Mouse (Mus musculus) splenic B cell, adult 2 months (primary cell): Measurements from ENCODE around the gene Steap1.
A peak's percentile ranks its signal among the peaks of the same experiment; 100 is the strongest.

Experiments used
- DNase-seq: peaks from one replicate; pipeline ENCODE4 v3.0.0-alpha.2; 2011; ENCODE audit warnings: low read depth, low spot score
- H3K27me3 ChIP-seq: 2 replicates; pipeline ENCODE4 v1.6.1; 2012; ENCODE audit warnings: mild to moderate bottlenecking, low read length, moderate library complexity, mixed read lengths; ENCODE audit not compliant: control insufficient read depth, poor library complexity, insufficient read depth, severe bottlenecking
- H3K36me3 ChIP-seq: 2 replicates; pipeline ENCODE4 v1.6.1; 2012; ENCODE audit warnings: mild to moderate bottlenecking, low read length, moderate library complexity, mixed read lengths; ENCODE audit not compliant: control insufficient read depth, poor library complexity, insufficient read depth, severe bottlenecking

Steap1 gene

GRCm38 (mm10) chr5:5748866-5749682, at the start of gene Steap1:
TSS of gene Steap1 (minus strand) at chr5:5749326.
- peak; percentile 21 for DNase-seq
- Histone ChIP-seq H3K36me3 (no peaks in the 10 kb centered on the region), H3K27me3 (0 out of 2 replicates have a peak, but pooled peaks cover 2% of the 10 kb centered on the region)

GRCm38 (mm10) chr5:5787106-5787505, 38.0 kb upstream of the Steap1 start:
- DNase-seq, result no peak
- Histone ChIP-seq H3K27me3 (no peaks in the 10 kb centered on the region), H3K36me3 (no peaks in the 10 kb centered on the region)

- DNase-seq, result no peak
- H3K36me3 ChIP-seq, result no peaks in the 10 kb centered on the region
- H3K27me3 ChIP-seq, result no peaks in the 10 kb centered on the region
Measured at GRCm38 (mm10) chr5:5756392-5757019, 7.4 kb upstream of the Steap1 start.

- Histone ChIP-seq H3K36me3 (no peaks in the 10 kb centered on the region), H3K27me3 (no peaks in the 10 kb centered on the region)
- peak; percentile 42 for DNase-seq
Measured at GRCm38 (mm10) chr5:5755039-5755438, 5.9 kb upstream of the Steap1 start.

- Histone ChIP-seq H3K36me3 (no peaks in the 10 kb centered on the region), H3K27me3 (0 out of 2 replicates have a peak, but pooled peaks cover 2% of the 10 kb centered on the region)
- no peak for DNase-seq
Measured at GRCm38 (mm10) chr5:5749772-5750222, 671 bp upstream of the Steap1 start.

GRCm38 (mm10) chr5:5734445-5734844, 14.7 kb downstream of the Steap1 start:
- Histone ChIP-seq H3K27me3 (no peaks in the 10 kb centered on the region), H3K36me3 (no peaks in the 10 kb centered on the region)
- DNase-seq, result no peak

GRCm38 (mm10) chr5:5732858-5733257, 16.3 kb downstream of the Steap1 start:
- no peaks in the 10 kb centered on the region for H3K36me3 ChIP-seq
- no peak for DNase-seq
- no peaks in the 10 kb centered on the region for H3K27me3 ChIP-seq

- no peak for DNase-seq
- H3K27me3 ChIP-seq, result no peaks in the 10 kb centered on the region
- H3K36me3 ChIP-seq, result no peaks in the 10 kb centered on the region
Measured at GRCm38 (mm10) chr5:5732208-5732607, 16.9 kb downstream of the Steap1 start.

GRCm38 (mm10) chr5:5729904-5730303, 19.2 kb downstream of the Steap1 start:
- no peak for DNase-seq
- no peaks in the 10 kb centered on the region for H3K36me3 ChIP-seq
- H3K27me3 ChIP-seq, result no peaks in the 10 kb centered on the region

GRCm38 (mm10) chr5:5722217-5722616, 26.9 kb downstream of the Steap1 start:
- no peak for DNase-seq
- H3K36me3 ChIP-seq, result no peaks in the 10 kb centered on the region
- no peaks in the 10 kb centered on the region for H3K27me3 ChIP-seq

GRCm38 (mm10) chr5:5711032-5711431, 38.1 kb downstream of the Steap1 start:
- DNase-seq, result no peak
- H3K27me3 ChIP-seq, result no peaks in the 10 kb centered on the region
- H3K36me3 ChIP-seq, result no peaks in the 10 kb centered on the region

GRCm38 (mm10) chr5:5707341-5708278, 41.5 kb downstream of the Steap1 start:
- no peak for DNase-seq
- no peaks in the 10 kb centered on the region for H3K36me3 ChIP-seq
- H3K27me3 ChIP-seq, result no peaks in the 10 kb centered on the region

- no peaks in the 10 kb centered on the region for H3K36me3 ChIP-seq
- H3K27me3 ChIP-seq, result no peaks in the 10 kb centered on the region
- DNase-seq, result no peak
Measured at GRCm38 (mm10) chr5:5705019-5705418, 44.1 kb downstream of the Steap1 start.

- H3K27me3 ChIP-seq, result no peaks in the 10 kb centered on the region
- H3K36me3 ChIP-seq, result no peaks in the 10 kb centered on the region
- DNase-seq, result no peak
Measured at GRCm38 (mm10) chr5:5700386-5700785, 48.7 kb downstream of the Steap1 start.
